Mouse (Mus musculus): ENCODE results near the gene Mrgpra9. TPM values are rescaled to one million over a fixed set of nuclear protein-coding genes. Genes with fewer than 3 reads are reported as not detected.
"Not testable (repeated sequence)": the region's sequence is repeated elsewhere in the genome, so short reads cannot be mapped to it uniquely, and the experiment has no call there.

The Mrgpra9 gene
- polyA plus RNA-seq (2014; fragmentation: Nextera tagmentation; extraction: Ambion mirVana), result not detected in 2 replicates

DNA sequence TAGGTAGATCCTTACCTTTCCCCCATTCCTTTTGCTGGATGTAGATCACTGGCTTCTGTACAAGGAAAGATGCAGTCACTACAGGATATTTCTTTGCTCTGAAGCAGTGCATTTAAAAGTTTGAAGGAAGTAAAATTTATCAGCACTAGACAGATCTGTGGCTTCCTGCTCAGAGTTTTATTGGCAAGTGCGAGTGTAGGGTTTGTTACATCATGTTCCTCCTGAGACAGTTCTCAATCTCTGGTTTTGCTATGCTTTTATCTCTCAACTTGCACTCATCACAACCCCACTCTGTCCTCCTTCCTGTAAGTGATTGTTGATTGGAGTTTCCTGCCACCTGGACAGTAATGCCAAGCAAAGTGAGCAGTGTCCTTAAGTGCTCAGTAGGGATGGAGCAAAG is at the start of gene Mrgpra9:
TSS of gene Mrgpra9 (minus strand) at position 79 of the 400 bp plus-strand sequence.
- Histone ChIP-seq H3K4me3 (ENCODE audit: low read length) (no peak within 1 kb of the TSS), H3K4me1 (ENCODE audit: control insufficient read depth, insufficient read depth, low read length) (no peaks in the 10 kb centered on the region), H3K27ac (ENCODE audit: low read depth, low read length) (no peak within 1 kb of the TSS), H3K4me2 (replicated peaks; ENCODE audit: low read depth, low read length) (no peak within 1 kb of the TSS), H3K36me3 (ENCODE audit: control insufficient read depth, insufficient read depth, low read length) (no peaks in the 10 kb centered on the region), H3K9me3 (ENCODE audit: control insufficient read depth, low read length) (no peaks in the 10 kb centered on the region), H3K27me3 (ENCODE audit: control insufficient read depth, insufficient read depth, low read length) (no peaks in the 10 kb centered on the region), H3K9ac (ENCODE audit: low read depth, low read length) (no peak within 1 kb of the TSS)
- WGBS, result 58% methylated on average over 1 of the region's 1 CpGs
- no peak for ATAC-seq (ENCODE audit: low FRiP score, low TSS enrichment)

- H3K4me1 ChIP-seq (ENCODE audit: control insufficient read depth, insufficient read depth, low read length); H3K27ac ChIP-seq (ENCODE audit: low read depth, low read length); H3K27me3 ChIP-seq (ENCODE audit: control insufficient read depth, insufficient read depth, low read length); H3K4me2 ChIP-seq (replicated peaks; ENCODE audit: low read depth, low read length); H3K9me3 ChIP-seq (ENCODE audit: control insufficient read depth, low read length); H3K36me3 ChIP-seq (ENCODE audit: control insufficient read depth, insufficient read depth, low read length); ATAC-seq (ENCODE audit: low FRiP score, low TSS enrichment); H3K4me3 ChIP-seq (ENCODE audit: low read length); H3K9ac ChIP-seq (ENCODE audit: low read depth, low read length): not testable (repeated sequence)
Measured at GRCm38 (mm10) chr7:47299612-47300011, 47.0 kb upstream of the Mrgpra9 start.

DNA sequence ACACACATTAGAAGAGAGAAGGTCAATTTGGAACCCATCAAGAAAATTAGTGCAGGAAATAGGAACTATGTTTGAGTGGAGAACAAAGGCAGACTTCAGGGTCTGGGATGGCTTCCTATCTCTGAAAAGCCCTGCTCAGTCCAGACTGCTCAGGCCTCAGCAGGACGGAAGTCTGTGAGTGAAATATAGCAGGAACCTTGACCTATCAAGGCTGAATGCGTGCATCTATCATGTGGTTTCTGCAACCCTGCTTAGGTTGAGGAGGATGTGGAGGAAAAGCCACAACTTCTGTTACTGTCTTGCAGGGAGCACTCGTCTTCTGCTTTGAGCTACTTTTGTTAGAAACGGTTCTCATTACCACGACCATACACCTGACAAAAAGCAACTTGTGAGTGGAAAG is 18.9 kb upstream of the Mrgpra9 start:
- H3K27me3 ChIP-seq (ENCODE audit: control insufficient read depth, insufficient read depth, low read length), result not testable (repeated sequence)
- WGBS, result 82% methylated on average over 5 of the region's 5 CpGs

DNA sequence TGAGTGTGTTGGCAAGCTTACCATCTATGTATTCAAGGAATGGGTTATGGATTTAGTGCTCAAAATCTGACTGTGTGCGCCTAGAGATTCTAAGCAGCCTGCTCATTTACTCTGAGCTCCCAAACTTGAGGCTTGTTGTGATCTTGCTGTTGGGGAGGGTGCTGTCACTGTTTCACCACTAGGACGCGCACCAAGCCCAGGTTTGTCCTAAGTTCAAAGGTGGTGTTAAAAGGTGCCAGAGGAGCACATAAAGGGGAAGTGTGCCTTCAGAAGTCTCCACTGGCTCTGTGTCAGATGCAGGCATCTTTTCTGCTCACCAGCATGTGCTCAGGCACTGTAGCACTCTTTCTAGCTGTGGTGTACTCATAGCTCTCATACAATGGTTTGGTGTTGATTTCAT is 8.0 kb downstream of the Mrgpra9 start:
- Histone ChIP-seq H3K4me3 (ENCODE audit: low read length) (no peak overlapping the region), H3K36me3 (ENCODE audit: control insufficient read depth, insufficient read depth, low read length) (no peaks in the 10 kb centered on the region), H3K27me3 (ENCODE audit: control insufficient read depth, insufficient read depth, low read length) (no peaks in the 10 kb centered on the region), H3K9me3 (ENCODE audit: control insufficient read depth, low read length) (no peaks in the 10 kb centered on the region), H3K4me1 (ENCODE audit: control insufficient read depth, insufficient read depth, low read length) (no peaks in the 10 kb centered on the region), H3K9ac (ENCODE audit: low read depth, low read length) (no peak overlapping the region), H3K4me2 (replicated peaks; ENCODE audit: low read depth, low read length) (no peak overlapping the region), H3K27ac (ENCODE audit: low read depth, low read length) (no peak overlapping the region)
- 54% methylated on average over 3 of the region's 3 CpGs for WGBS
- no peak for ATAC-seq (ENCODE audit: low FRiP score, low TSS enrichment)

More for the DNA sequence above, 18.9 kb upstream of the Mrgpra9 start:
- not testable (repeated sequence) for H3K4me3 ChIP-seq (ENCODE audit: low read length); ATAC-seq (ENCODE audit: low FRiP score, low TSS enrichment); H3K4me1 ChIP-seq (ENCODE audit: control insufficient read depth, insufficient read depth, low read length); H3K27ac ChIP-seq (ENCODE audit: low read depth, low read length); H3K4me2 ChIP-seq (replicated peaks; ENCODE audit: low read depth, low read length); H3K36me3 ChIP-seq (ENCODE audit: control insufficient read depth, insufficient read depth, low read length); H3K9ac ChIP-seq (ENCODE audit: low read depth, low read length); H3K9me3 ChIP-seq (ENCODE audit: control insufficient read depth, low read length)

GRCm38 (mm10) chr7:47204830-47205229 is 47.8 kb downstream of the Mrgpra9 start, which contains the start of gene Mrgpra6:
TSS of gene Mrgpra6 (minus strand) at chr7:47204920.
- 74% methylated on average over 4 of the region's 4 CpGs for WGBS
- no peak for ATAC-seq (ENCODE audit: low FRiP score, low TSS enrichment)
- H3K27me3 ChIP-seq (ENCODE audit: control insufficient read depth, insufficient read depth, low read length), result no peaks in the 10 kb centered on the region

DNA sequence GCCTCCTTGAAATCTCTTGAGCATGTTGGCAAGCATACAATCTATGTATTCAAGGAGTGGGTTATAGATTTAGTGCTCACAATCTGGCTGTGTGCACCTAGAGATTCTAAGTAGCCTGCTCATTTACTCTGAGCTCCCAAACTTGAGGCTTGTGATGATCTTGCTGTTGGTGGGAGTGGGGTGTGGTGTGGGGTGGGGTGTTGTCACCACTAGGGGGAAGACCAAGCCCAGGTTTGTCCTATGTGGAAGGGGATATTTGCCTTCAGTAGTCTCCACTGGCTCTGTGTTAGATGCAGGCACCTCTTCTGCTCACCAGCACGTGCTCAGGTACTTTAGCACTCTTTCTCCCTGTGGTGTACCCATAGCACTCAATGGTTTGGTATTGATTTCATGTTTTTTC is 57.4 kb downstream of the Mrgpra9 start:
- H3K27me3 ChIP-seq (ENCODE audit: control insufficient read depth, insufficient read depth, low read length), result no peaks in the 10 kb centered on the region
- no peak for ATAC-seq (ENCODE audit: low FRiP score, low TSS enrichment)
- H3K36me3 ChIP-seq (ENCODE audit: control insufficient read depth, insufficient read depth, low read length), result no peaks in the 10 kb centered on the region
- WGBS, result 53% methylated on average over 1 of the region's 1 CpGs
- H3K4me2 ChIP-seq (replicated peaks; ENCODE audit: low read depth, low read length), result no peak overlapping the region
- no peak overlapping the region for H3K9ac ChIP-seq (ENCODE audit: low read depth, low read length)
- H3K4me3 ChIP-seq (ENCODE audit: low read length), result no peak overlapping the region
- no peaks in the 10 kb centered on the region for H3K4me1 ChIP-seq (ENCODE audit: control insufficient read depth, insufficient read depth, low read length)
- no peak overlapping the region for H3K27ac ChIP-seq (ENCODE audit: low read depth, low read length)
- peaks cover 4% of the 10 kb centered on the region; the same call in 1 of the 2 replicates for H3K9me3 ChIP-seq (ENCODE audit: control insufficient read depth, low read length)

More at GRCm38 (mm10) chr7:47204830-47205229, 47.8 kb downstream of the Mrgpra9 start, which contains the start of gene Mrgpra6:
- H3K9me3 ChIP-seq (ENCODE audit: control insufficient read depth, low read length), result no peaks in the 10 kb centered on the region
- H3K9ac ChIP-seq (ENCODE audit: low read depth, low read length), result no peak within 1 kb of the TSS
- H3K4me3 ChIP-seq (ENCODE audit: low read length), result no peak within 1 kb of the TSS
- H3K36me3 ChIP-seq (ENCODE audit: control insufficient read depth, insufficient read depth, low read length), result no peaks in the 10 kb centered on the region
- H3K4me2 ChIP-seq (replicated peaks; ENCODE audit: low read depth, low read length), result no peak within 1 kb of the TSS
- no peak within 1 kb of the TSS for H3K27ac ChIP-seq (ENCODE audit: low read depth, low read length)
- H3K4me1 ChIP-seq (ENCODE audit: control insufficient read depth, insufficient read depth, low read length), result no peaks in the 10 kb centered on the region

Other genes with a start within 250 kb of the Mrgpra9 start
- gene Spty2d1, start 244.4 kb downstream of the Mrgpra9 start, polyA plus RNA-seq (2014; fragmentation: Nextera tagmentation; extraction: Ambion mirVana), result 9.6 and 15.7 TPM in 2 replicates
- gene Tmem86a, start 202.2 kb downstream of the Mrgpra9 start, polyA plus RNA-seq (2014; fragmentation: Nextera tagmentation; extraction: Ambion mirVana), result 18.3 and 22.9 TPM in 2 replicates
- gene Ptpn5, start 119.2 kb downstream of the Mrgpra9 start, polyA plus RNA-seq (2014; fragmentation: Nextera tagmentation; extraction: Ambion mirVana), result 0.57 and 0.91 TPM in 2 replicates
- not detected in 2 replicates for gene Mrgpra6, start 47.9 kb downstream of the Mrgpra9 start, polyA plus RNA-seq (2014; fragmentation: Nextera tagmentation; extraction: Ambion mirVana)
- gene Mrgpra1, start 101.4 kb upstream of the Mrgpra9 start, polyA plus RNA-seq (2014; fragmentation: Nextera tagmentation; extraction: Ambion mirVana), result not detected in 2 replicates
- not detected in 2 replicates for gene Mrgpra2a, start 199.3 kb upstream of the Mrgpra9 start, polyA plus RNA-seq (2014; fragmentation: Nextera tagmentation; extraction: Ambion mirVana)